ENCODE assay signal across 13 mouse cellular contexts in genomic region chr6:39106812-39107211, GRCm38 (mm10). TPM values are rescaled to one million over a fixed set of nuclear protein-coding genes. Genes with fewer than 3 reads are reported as not detected.
DNase-seq lines count a peak whose midpoint lies in the region; TF ChIP-seq lines count a peak whose summit lies in the region.
"Had no signal": no experiment of that assay in that cellular context is flagged by ENCODE, and none has a peak within 500 bp of the region (broad histone marks: within the 10 kb centered on the region; RNA-seq: fewer than 3 reads in every experiment).

No protein-coding gene starts in this region.

- H3K27ac ChIP-seq in cerebellum, adult 2 months (ENCODE audit: insufficient read depth, low read length), result no peak overlapping the region
- H3K27ac ChIP-seq in left cerebral cortex, adult 2 months, result no peak overlapping the region
- H3K27ac ChIP-seq in bone marrow, adult 2 months (ENCODE audit: control insufficient read depth, insufficient read depth, low read depth, low read length, poor library complexity), result no peak overlapping the region
- no peak overlapping the region for H3K27ac ChIP-seq in limb, embryonic 10.5 days
- H3K27ac ChIP-seq: kidney, embryonic 15.5 days; limb, embryonic 13.5 days had no signal

- intact Hi-C loops in left cerebral cortex, adult 2 months (cut with DNase I), result no loop called here
- intact Hi-C loops in left cerebral cortex, postnatal 10 days (cut with DNase I), result no loop called here

- 0 out of 2 replicates have a peak, but pooled peaks have one; percentile 10 for TF ChIP-seq CTCF in cerebellum, adult 2 months (IDR thresholded peaks at IDR 0.05; ENCODE audit: borderline replicate concordance, insufficient read depth, low read depth, low read length)
- TF ChIP-seq CTCF in left cerebral cortex, adult 2 months (IDR thresholded peaks at IDR 0.05), result peak; percentile 27
- TF ChIP-seq CTCF in bone marrow, adult 2 months (IDR thresholded peaks at IDR 0.05; ENCODE audit: control insufficient read depth, insufficient read depth, low read length), result 0 out of 2 replicates have a peak, but pooled peaks have one; percentile 25

- no peak for TF ChIP-seq POLR2A in cerebellum, adult 2 months (IDR thresholded peaks at IDR 0.05; ENCODE audit: borderline replicate concordance, insufficient read depth, low read length)
- no peak for TF ChIP-seq POLR2A in bone marrow, adult 2 months (IDR thresholded peaks at IDR 0.05; ENCODE audit: borderline replicate concordance, control insufficient read depth, low read depth, low read length)

- H3K4me1 ChIP-seq in cerebellum, adult 2 months (ENCODE audit: control insufficient read depth, insufficient read depth, low read length), result no peaks in the 10 kb centered on the region
- H3K4me1 ChIP-seq in bone marrow, adult 2 months (ENCODE audit: control insufficient read depth, insufficient read depth, low read length), result no peaks in the 10 kb centered on the region
- H3K4me1 ChIP-seq in limb, embryonic 10.5 days, result no peaks in the 10 kb centered on the region
- H3K4me1 ChIP-seq: heart, embryonic 12.5 days; kidney, embryonic 15.5 days; limb, embryonic 13.5 days had no signal

- DNase-seq in cerebellum, adult 2 months, result no peak
- DNase-seq in cerebellum, postnatal 14 days, result no peak
- DNase-seq in left cerebral cortex, adult 2 months (ENCODE audit: extremely low spot score in 1 of 2, low spot score in 2 of 2), result no peak
- no peak for DNase-seq in left cerebral cortex, postnatal 10 days (ENCODE audit: extremely low spot score in 1 of 2, low spot score in 2 of 2)
- peak; percentile 64 for DNase-seq in 416B (ENCODE audit: low read depth)
- no peak for DNase-seq in urinary bladder, adult 2 months (ENCODE audit: low spot score)
- no peak for DNase-seq in limb, embryonic 10.5 days (ENCODE audit: low spot score)
- DNase-seq: cerebellum, postnatal 10 days had no signal

- H3K9me3 ChIP-seq in limb, embryonic 10.5 days (replicated peaks), result no peaks in the 10 kb centered on the region
- H3K9me3 ChIP-seq: heart, embryonic 12.5 days; kidney, embryonic 15.5 days; limb, embryonic 13.5 days had no signal

- H3K36me3 ChIP-seq in limb, embryonic 10.5 days, result no peaks in the 10 kb centered on the region
- H3K36me3 ChIP-seq: limb, embryonic 13.5 days had no signal

- H3K27me3 ChIP-seq in cerebellum, adult 2 months (ENCODE audit: control insufficient read depth, insufficient read depth, low read length), result no peaks in the 10 kb centered on the region
- no peaks in the 10 kb centered on the region for H3K27me3 ChIP-seq in limb, embryonic 10.5 days (ENCODE audit: low read depth, poor library complexity, severe bottlenecking)
- H3K27me3 ChIP-seq: heart, embryonic 12.5 days; kidney, embryonic 15.5 days; limb, embryonic 13.5 days had no signal

- WGBS in cerebellum, adult 2 months, result 87% methylated on average over 2 of the region's 2 CpGs
- 87% methylated on average over 2 of the region's 2 CpGs for WGBS in bone marrow, adult 2 months
- WGBS in limb, embryonic 10.5 days, result 58% methylated on average over 2 of the region's 2 CpGs

- H3K4me3 ChIP-seq in cerebellum, adult 2 months (replicated peaks; ENCODE audit: insufficient read depth, low read depth, low read length), result no peak overlapping the region
- H3K4me3 ChIP-seq in left cerebral cortex, adult 2 months, result no peak overlapping the region
- no peak overlapping the region for H3K4me3 ChIP-seq in bone marrow, adult 2 months (replicated peaks; ENCODE audit: control insufficient read depth, low read depth, low read length)
- H3K4me3 ChIP-seq in limb, embryonic 10.5 days, result no peak overlapping the region
- H3K4me3 ChIP-seq: heart, embryonic 12.5 days; kidney, embryonic 15.5 days; limb, embryonic 13.5 days; myocyte had no signal

RNA-seq across cellular contexts. Expression of gene Parp12, which starts 11.3 kb away (rescaled TPM):
- polyA plus RNA-seq in cerebellum, adult 2 months (2012; rRNA removed), result 19.7 and 20.5 TPM in 2 replicates
- total RNA-seq in left cerebral cortex, adult 2 months (2021), result 1 to 10 TPM; 5.2 to 5.5 TPM
- 1 to 10 TPM; 3.4 to 4.4 TPM for total RNA-seq in left cerebral cortex, postnatal 10 days (2021)
- 6.2 and 9.4 TPM in 2 replicates for polyA plus RNA-seq in bone marrow, adult 2 months (2011; ENCODE audit: insufficient read depth, insufficient read length, low replicate concordance, missing spikeins)
- 41.8 and 43.4 TPM in 2 replicates for polyA plus RNA-seq in urinary bladder, adult 2 months (2012; rRNA removed)
- 0.97 and 1.6 TPM in 2 replicates for polyA plus RNA-seq in limb, embryonic 10.5 days (2016; fragmentation: Nextera tagmentation; extraction: Ambion mirVana)
